Mouse (Mus musculus) thymus, adult 2 months (tissue): ENCODE measurements at regions not wholly inside any gene's neighbourhood (a gene's known extent, or its start where the extent isn't known, plus 50 kb on each side); places are given as distances from the start of the nearest gene placed in this dataset.

ENCODE experiments used
- DNase-seq: peaks from one replicate; pipeline ENCODE4 v3.0.0; 2021
- H3K27ac ChIP-seq: fragments of 200-500 bp; 2 replicates; pipeline ENCODE4 v1.5.1; 2012; ENCODE audit warnings: low read length, control low read depth; ENCODE audit not compliant: control insufficient read depth, insufficient read depth
- H3K27me3 ChIP-seq: fragments of 200-500 bp; 2 replicates; pipeline ENCODE4 v1.6.1; 2012; ENCODE audit warnings: mild to moderate bottlenecking, low read length, moderate library complexity, mixed read lengths; ENCODE audit not compliant: control insufficient read depth, insufficient read depth
- H3K36me3 ChIP-seq: fragments of 200-500 bp; 2 replicates; pipeline ENCODE4 v1.6.1; 2012; ENCODE audit warnings: mild to moderate bottlenecking, low read length, moderate library complexity; ENCODE audit not compliant: control insufficient read depth, insufficient read depth
- H3K4me1 ChIP-seq: fragments of 200-500 bp; replicated peaks from 2 replicates; pipeline ENCODE4 v1.6.1; 2012; ENCODE audit warnings: low read length; ENCODE audit not compliant: control insufficient read depth, insufficient read depth
- H3K4me3 ChIP-seq: fragments of 200-500 bp; 2 replicates; pipeline ENCODE4 v1.5.1; 2012; ENCODE audit warnings: mild to moderate bottlenecking, low read length, control low read depth, moderate library complexity; ENCODE audit not compliant: control insufficient read depth, insufficient read depth
- CTCF ChIP-seq: fragments of 200-500 bp; IDR thresholded peaks from 2 replicates; pipeline ENCODE4 v1.5.1; 2012; ENCODE audit warnings: mild to moderate bottlenecking, control low read depth, low read length, moderate library complexity, borderline replicate concordance; ENCODE audit not compliant: control insufficient read depth, poor library complexity, insufficient read depth; ENCODE audit errors: extremely low read depth
- POLR2A ChIP-seq: fragments of 200-500 bp; IDR thresholded peaks from 2 replicates; pipeline ENCODE4 v1.6.1; 2012; ENCODE audit warnings: mild to moderate bottlenecking, low read length, control low read depth, moderate library complexity; ENCODE audit not compliant: control insufficient read depth, poor library complexity, insufficient read depth; ENCODE audit errors: extremely low read depth
- WGBS: fragments of 180-500 bp; shearing (Covaris S2); methylation state at CpG from one replicate; pipeline ENCODE4 v1.1.7; 2018; 5-methylcytosine and 5-hydroxymethylcytosine counted together

DNA sequence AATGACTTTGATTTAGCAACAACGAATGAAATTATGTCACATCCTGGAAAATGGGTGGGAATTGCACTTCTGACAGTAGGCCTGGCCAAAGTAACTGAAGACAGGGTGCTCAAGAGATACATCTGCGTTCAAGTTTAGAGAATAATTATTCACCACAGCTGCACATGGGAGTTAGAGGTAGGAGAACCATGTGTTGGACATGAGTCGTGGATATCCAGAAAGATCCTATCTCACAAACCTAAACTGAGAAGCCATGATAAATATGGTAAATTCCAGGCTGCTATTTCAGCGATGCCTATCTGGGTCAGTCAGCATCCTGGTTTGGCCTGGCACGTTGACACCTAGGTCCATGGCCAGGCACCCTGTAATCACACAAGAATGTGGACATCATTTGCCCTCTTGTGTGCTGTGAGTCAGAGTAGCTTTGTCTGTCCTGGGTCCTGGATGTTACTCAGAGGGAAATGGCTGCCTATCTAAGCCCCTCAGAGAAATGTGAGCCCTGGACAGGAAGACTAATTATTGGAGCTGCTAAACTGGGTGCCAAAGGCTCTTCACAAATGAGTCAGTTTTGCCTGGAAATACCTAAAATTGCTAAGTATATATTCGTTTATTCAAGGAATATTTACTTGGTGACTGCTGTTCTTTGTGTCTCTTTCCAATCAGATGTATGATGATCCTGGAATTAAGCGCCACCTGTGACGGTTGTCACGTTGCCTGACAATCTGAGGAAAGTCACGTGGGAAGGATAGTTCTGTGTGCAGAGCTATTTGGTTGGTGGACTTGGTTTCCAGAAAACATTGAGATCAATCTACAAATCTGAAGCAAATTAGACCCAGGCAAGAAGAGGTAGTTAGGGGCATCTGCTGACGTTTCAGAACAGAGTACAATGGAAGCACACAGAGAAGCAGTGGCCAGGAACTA is 296.4 kb upstream of the Zfp637 start:
- H3K4me3 ChIP-seq, result no peak overlapping the region
- H3K36me3 ChIP-seq, result no peaks in the 10 kb centered on the region
- no peak for DNase-seq
- H3K4me1 ChIP-seq, result no peaks in the 10 kb centered on the region
- TF ChIP-seq CTCF (no peak), POLR2A (no peak)
- H3K27ac ChIP-seq, result no peak overlapping the region
- 94% methylated on average over 11 of the region's 11 CpGs for WGBS
- H3K27me3 ChIP-seq, result no peaks in the 10 kb centered on the region

- TF ChIP-seq CTCF (no peak), POLR2A (no peak)
Measured at GRCm38 (mm10) chr6:117550930-117551329, 290.1 kb upstream of the Zfp637 start.

DNA sequence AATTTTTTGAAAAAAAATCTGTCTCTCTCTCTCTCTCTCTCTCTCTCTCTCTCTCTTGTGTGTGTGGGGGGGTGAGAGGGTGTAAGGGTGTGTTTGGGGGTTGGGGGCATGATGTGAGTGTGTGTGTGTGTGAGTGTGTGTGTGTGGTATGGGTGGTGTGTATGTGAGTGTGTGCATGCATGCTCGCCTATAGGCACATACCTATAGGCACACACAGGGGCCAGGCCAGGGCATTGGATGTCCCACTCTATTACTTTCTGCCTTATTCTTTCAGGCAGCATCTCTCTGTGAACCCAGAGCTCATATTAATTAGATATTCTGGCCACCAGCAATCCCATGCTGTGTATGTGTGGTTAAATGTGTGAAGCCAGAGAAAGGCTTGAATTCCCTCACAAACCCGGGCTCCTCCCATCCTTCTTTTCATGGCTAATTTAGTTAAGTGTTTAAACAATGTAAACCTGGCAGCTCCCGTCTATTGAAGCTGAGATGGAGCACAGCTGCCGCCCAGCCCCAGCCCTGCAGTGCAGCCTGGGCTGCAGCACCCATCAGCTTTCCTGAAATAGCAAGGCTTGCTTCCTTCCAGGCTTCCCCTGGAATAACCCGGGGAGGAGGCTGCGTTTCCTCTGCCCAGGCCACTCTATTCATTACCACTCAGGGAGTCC is 288.8 kb upstream of the Zfp637 start:
- DNase-seq, result no peak
- no peaks in the 10 kb centered on the region for H3K4me1 ChIP-seq
- H3K4me3 ChIP-seq, result no peak overlapping the region
- no peaks in the 10 kb centered on the region for H3K36me3 ChIP-seq
- no peaks in the 10 kb centered on the region for H3K27me3 ChIP-seq
- WGBS, result 52% methylated on average over 6 of the region's 6 CpGs
- H3K27ac ChIP-seq, result no peak overlapping the region
- TF ChIP-seq CTCF (no peak), POLR2A (no peak)

More at GRCm38 (mm10) chr6:117550930-117551329, 290.1 kb upstream of the Zfp637 start:
- no peak overlapping the region for H3K4me3 ChIP-seq
- H3K27ac ChIP-seq, result no peak overlapping the region
- H3K27me3 ChIP-seq, result no peaks in the 10 kb centered on the region
- no peaks in the 10 kb centered on the region for H3K36me3 ChIP-seq
- H3K4me1 ChIP-seq, result no peaks in the 10 kb centered on the region
- 89% methylated on average over 7 of the region's 7 CpGs for WGBS
- no peak for DNase-seq

- DNase-seq, result no peak
Measured at GRCm38 (mm10) chr6:117563159-117563558, 277.8 kb upstream of the Zfp637 start.

DNA sequence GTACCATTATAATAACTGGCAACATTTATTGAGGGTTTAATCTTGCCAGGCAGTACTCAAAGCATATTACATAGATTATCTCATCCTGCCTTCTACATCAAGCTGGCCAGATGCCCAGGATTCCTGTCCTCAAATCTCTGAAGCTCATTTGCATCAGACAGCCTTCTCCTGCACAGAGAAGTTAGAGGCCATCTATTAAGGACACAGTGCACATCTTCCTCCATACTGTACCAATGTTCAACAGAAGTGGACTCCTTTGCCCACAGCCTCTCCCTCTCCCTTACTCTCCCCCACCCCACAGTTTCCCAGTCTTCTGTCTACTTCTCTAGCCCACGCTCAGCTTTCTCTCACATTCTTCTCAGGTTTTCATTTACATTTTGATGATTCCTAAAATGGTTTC is 277.3 kb upstream of the Zfp637 start:
- 88% methylated on average over 1 of the region's 1 CpGs for WGBS
- H3K4me3 ChIP-seq, result no peak overlapping the region
- no peak for DNase-seq
- H3K27me3 ChIP-seq, result no peaks in the 10 kb centered on the region
- no peaks in the 10 kb centered on the region for H3K4me1 ChIP-seq
- H3K27ac ChIP-seq, result no peak overlapping the region
- TF ChIP-seq CTCF (no peak), POLR2A (no peak)
- H3K36me3 ChIP-seq, result no peaks in the 10 kb centered on the region

More at GRCm38 (mm10) chr6:117563159-117563558, 277.8 kb upstream of the Zfp637 start:
- Histone ChIP-seq H3K27me3 (no peaks in the 10 kb centered on the region), H3K27ac (no peak overlapping the region), H3K4me1 (no peaks in the 10 kb centered on the region), H3K36me3 (no peaks in the 10 kb centered on the region), H3K4me3 (no peak overlapping the region)
- TF ChIP-seq POLR2A (no peak), CTCF (no peak)
- WGBS, result 94% methylated on average over 6 of the region's 6 CpGs

DNA sequence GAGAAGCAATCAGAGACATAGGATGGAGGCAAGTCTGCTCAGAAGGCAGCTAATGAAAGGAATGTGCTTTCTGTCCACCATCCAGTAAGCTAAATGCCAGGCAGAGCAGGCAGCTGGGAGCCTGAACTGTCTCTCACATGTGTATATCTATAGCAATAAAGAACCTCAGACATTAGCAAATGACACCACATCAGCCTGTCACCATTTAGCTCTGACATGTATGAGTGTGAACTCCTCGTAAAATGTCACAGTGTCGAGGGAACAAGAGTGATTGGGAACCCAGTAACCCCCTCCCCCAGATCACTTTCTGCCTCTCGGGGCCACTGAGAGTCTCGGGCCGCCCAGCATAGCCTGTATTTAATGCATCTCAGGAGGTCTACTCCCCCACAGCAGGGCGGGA is 274.2 kb upstream of the Zfp637 start:
- Histone ChIP-seq H3K27ac (no peak overlapping the region), H3K27me3 (no peaks in the 10 kb centered on the region), H3K4me3 (no peak overlapping the region), H3K4me1 (no peaks in the 10 kb centered on the region), H3K36me3 (no peaks in the 10 kb centered on the region)
- no peak for DNase-seq
- TF ChIP-seq CTCF, result no peak
- TF ChIP-seq POLR2A, result no peak
- WGBS, result 91% methylated on average over 6 of the region's 6 CpGs

- DNase-seq, result no peak
- no peak for TF ChIP-seq POLR2A
- TF ChIP-seq CTCF, result no peak
- Histone ChIP-seq H3K4me3 (no peak overlapping the region), H3K27me3 (no peaks in the 10 kb centered on the region), H3K4me1 (no peaks in the 10 kb centered on the region), H3K27ac (no peak overlapping the region), H3K36me3 (no peaks in the 10 kb centered on the region)
- WGBS, result 84% methylated on average over 5 of the region's 5 CpGs
Measured at GRCm38 (mm10) chr6:117567691-117568090, 273.3 kb upstream of the Zfp637 start.
